Mouse (Mus musculus) adrenal gland, postnatal 25 days (tissue): Measurements from ENCODE around the gene Olfr1346. TPM values are rescaled to one million over a fixed set of nuclear protein-coding genes. Genes with fewer than 3 reads are reported as not detected.
"Not testable (repeated sequence)": the region's sequence is repeated elsewhere in the genome, so short reads cannot be mapped to it uniquely, and the experiment has no call there.

Experiments
- DNase-seq: peaks from one replicate; pipeline ENCODE4 v3.0.0; 2021; ENCODE audit warnings: mixed read lengths
- long read RNA-seq: library from polyadenylated mRNA; stranded (forward); transcript quantifications from one replicate; pipeline ENCODE4 v2.0.0, GENCODE M21; 2021
- total RNA-seq: library from RNA; stranded (reverse); gene quantifications from 2 replicates; pipeline ENCODE4 v1.2.3, GENCODE M21; 2021

Gene Olfr1346
- total RNA-seq: not detected in 2 replicates
- long read RNA-seq: 0 reads

DNA sequence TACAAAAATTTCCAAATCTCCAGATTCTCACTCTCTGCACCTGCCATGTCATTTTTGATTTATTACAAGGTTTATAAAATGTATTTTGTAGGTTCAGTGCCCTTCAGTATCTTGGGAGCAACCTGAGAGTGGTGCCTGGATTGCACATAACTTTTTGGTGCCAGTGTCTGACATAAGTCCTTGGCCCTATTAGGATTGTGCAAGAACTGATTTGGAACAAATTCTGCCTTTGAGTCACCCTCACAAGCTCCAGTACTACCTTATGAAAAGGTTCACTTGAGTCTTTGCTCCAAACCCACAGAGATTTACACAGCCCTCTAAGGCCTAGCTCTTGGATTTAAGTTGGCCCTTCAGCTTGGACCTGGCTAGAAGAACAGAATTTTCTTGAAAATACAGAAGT lies at the start of gene Olfr1346:
Olfr1346 (plus strand) TSS at position 151 of the 400 bp plus-strand sequence.
- DNase-seq: no peak

DNA sequence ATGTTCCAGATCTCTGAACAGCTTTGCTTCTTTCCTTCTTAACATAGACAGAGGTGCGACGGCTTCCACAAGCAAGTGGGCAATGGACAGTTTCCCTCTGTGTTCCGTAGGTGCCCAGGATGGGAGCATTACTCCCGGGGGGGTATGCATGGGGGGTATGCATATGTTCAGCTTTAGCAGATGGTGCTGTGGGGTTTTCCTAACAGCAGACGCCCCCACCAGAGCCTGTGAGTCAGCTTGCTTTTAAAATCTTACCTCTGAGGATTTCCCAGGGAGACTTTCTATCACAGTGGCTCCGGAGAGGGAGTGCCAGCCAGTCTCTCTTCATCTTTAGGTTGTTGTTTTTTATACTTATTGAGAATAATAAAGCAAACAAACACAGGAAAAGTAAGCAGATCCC lies 47.0 kb upstream of the Olfr1346 start:
- no peak for DNase-seq

- no peak for DNase-seq
Measured at GRCm38 (mm10) chr7:6429381-6429780, 37.5 kb upstream of the Olfr1346 start.

DNA sequence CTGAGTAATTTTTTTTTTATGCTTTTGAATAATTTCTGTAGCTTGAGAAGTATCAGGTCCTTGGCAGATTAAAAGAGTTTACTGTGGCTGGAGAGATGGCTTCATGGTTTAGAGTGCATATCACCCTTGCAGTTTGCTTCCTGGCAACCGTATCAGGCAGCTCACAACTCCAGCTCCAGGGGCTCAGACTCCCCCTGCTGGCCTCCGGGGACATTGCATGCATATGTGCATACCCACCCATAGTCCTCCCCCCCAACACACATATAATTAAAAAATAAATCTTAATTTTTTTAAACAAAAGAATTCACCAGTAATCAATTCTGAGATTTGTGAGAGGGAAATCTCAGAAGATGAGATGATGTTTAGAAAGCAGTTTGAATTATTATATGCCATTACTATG lies 36.6 kb upstream of the Olfr1346 start:
- peak; percentile 28 for DNase-seq

- DNase-seq: no peak
Measured at GRCm38 (mm10) chr7:6438388-6438787, 28.5 kb upstream of the Olfr1346 start, which contains the start of gene Olfr1344. Gene Olfr1344 (plus strand): TSS chr7:6438688.

GRCm38 (mm10) chr7:6441173-6441572 lies 25.7 kb upstream of the Olfr1346 start:
- no peak for DNase-seq

GRCm38 (mm10) chr7:6447771-6448170 lies 19.1 kb upstream of the Olfr1346 start:
- DNase-seq: no peak

- DNase-seq: no peak
Measured at GRCm38 (mm10) chr7:6455868-6456267, 11.0 kb upstream of the Olfr1346 start, which contains the start of gene Olfr1336. Gene Olfr1336 (plus strand): TSS chr7:6456168.

- DNase-seq: no peak
Measured at GRCm38 (mm10) chr7:6456399-6456798, 10.5 kb upstream of the Olfr1346 start.

GRCm38 (mm10) chr7:6477633-6478032 lies 10.7 kb downstream of the Olfr1346 start:
- not testable (repeated sequence) for DNase-seq

DNA sequence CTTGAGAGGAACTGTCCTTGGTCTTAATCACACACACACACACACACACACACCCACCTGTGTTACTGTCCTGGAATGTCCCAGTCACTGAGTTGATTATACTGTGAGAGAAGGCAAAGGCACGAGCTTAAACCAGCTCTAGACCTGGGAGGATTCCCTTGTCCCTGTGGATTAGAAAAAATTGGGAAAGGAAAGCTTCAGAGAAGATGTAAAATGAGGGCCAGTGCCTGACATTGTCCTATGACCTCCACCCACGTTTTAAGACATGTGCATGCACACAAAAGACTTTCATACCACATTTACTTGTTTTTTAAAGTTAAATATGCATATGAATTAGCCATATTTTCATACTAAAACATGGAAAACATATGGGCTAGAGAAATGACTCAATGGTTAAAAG lies 19.9 kb downstream of the Olfr1346 start, which contains the start of gene Olfr5:
Olfr5 (minus strand) TSS at position 101 of the 400 bp plus-strand sequence.
- no peak for DNase-seq

DNA sequence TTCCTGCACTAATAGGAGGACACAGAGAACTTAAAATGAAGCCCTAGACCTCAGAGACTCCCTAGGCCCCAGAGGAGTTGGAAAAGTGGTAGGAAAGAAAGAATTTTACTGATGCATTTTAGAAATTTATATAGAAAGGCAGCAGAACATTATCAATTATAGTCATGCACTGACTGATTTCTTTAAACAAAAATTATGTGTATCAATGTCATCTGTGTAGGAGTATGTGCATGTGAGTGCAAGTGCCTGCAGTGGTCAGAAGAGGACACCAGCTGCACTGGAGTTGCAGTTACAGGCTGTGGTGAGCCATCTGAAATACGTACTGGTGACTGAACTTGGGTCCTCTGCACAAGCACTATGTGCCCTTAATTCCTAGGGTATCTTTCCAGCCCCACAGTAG lies 32.8 kb downstream of the Olfr1346 start, which contains the start of gene Olfr1347:
Olfr1347 (minus strand) TSS at position 101 of the 400 bp plus-strand sequence.
- DNase-seq: no peak

DNA sequence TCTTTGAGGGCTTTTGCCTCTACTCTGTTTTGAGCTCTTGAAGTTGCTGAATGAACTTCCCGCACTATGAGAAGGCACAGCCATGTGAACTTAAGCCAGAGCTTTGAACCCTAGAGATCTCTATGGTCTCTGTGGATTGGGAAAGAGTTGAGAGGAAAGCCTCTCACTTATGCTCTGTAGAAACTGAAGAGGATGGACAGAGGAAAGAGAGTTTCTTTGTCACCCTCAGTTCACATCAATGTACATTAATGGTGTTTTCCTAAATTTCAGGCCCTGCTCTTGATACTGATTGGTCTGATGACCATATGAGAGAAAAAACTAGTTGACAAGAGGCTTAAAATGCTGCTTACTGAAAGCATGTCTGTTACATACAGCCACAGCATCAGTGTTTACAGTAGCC lies 41.7 kb downstream of the Olfr1346 start, which contains the start of gene Olfr1348:
Olfr1348 (minus strand) TSS at position 101 of the 400 bp plus-strand sequence.
- no peak for DNase-seq

GRCm38 (mm10) chr7:6521666-6522065 lies 54.8 kb downstream of the Olfr1346 start:
- no peak for DNase-seq

GRCm38 (mm10) chr7:6522850-6523249 lies 55.9 kb downstream of the Olfr1346 start, which contains the start of gene Olfr1349:
Gene Olfr1349 (minus strand): TSS chr7:6522950.
- DNase-seq: no peak

GRCm38 (mm10) chr7:6525001-6525400 lies 58.1 kb downstream of the Olfr1346 start:
- DNase-seq: no peak

DNA sequence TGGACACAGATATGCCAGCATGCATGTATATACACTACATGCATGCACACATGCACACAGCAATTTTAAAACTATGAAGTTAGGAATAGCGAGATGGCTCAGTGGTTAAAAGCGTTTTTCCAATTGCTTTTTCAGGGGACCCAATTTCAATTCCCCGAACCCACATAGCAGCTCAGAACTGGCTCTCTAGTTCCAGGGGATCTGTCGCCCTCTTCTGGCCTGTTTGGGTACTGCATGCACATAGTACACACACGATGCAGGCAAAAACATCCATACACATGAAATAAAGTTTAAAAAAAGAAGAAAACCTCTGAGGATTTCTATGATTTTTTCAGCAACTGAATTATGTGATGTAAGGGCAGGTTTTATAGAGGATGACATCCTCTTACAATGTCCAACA lies 59.2 kb downstream of the Olfr1346 start:
- no peak for DNase-seq

Other genes starting within 250 kb of the Olfr1346 start
- gene Zscan5b, start 244.8 kb upstream of the Olfr1346 start, total RNA-seq: not detected in 2 replicates
- gene Epp13, start 214.4 kb upstream of the Olfr1346 start, total RNA-seq: not detected in 2 replicates
- gene Zfp667, start 180.5 kb upstream of the Olfr1346 start, total RNA-seq: 6.7 and 9.7 TPM in 2 replicates
- 2.9 and 3.9 TPM in 2 replicates for gene Zfp583, start 135.8 kb upstream of the Olfr1346 start, total RNA-seq
- gene Gm3854, start 123.3 kb upstream of the Olfr1346 start, total RNA-seq: 0.62 and 0.94 TPM in 2 replicates
- 3.6 and 4.7 TPM in 2 replicates for gene Zfp78, start 103.8 kb upstream of the Olfr1346 start, total RNA-seq
- 3.9 and 4.6 TPM in 2 replicates for gene Zfp28, start 83.8 kb upstream of the Olfr1346 start, total RNA-seq
- not detected in 2 replicates for gene Smim17, start 68.4 kb upstream of the Olfr1346 start, total RNA-seq
- 0.09 TPM in 1 of 2 replicates, not detected in the other for gene Gm20715, start 56.8 kb upstream of the Olfr1346 start, total RNA-seq
- gene Olfr1344, start 28.4 kb upstream of the Olfr1346 start, total RNA-seq: not detected in 2 replicates
- not detected in 2 replicates for gene Olfr1336, start 10.9 kb upstream of the Olfr1346 start, total RNA-seq
- gene Olfr5, start 19.8 kb downstream of the Olfr1346 start, total RNA-seq: not detected in 2 replicates
- not detected in 2 replicates for gene Olfr1347, start 32.7 kb downstream of the Olfr1346 start, total RNA-seq
- gene Olfr1348, start 41.6 kb downstream of the Olfr1346 start, total RNA-seq: not detected in 2 replicates
- gene Olfr1349, start 55.8 kb downstream of the Olfr1346 start, total RNA-seq: not detected in 2 replicates
- gene Olfr1350, start 97.7 kb downstream of the Olfr1346 start, total RNA-seq: not detected in 2 replicates
- gene Zim1, start 229.3 kb downstream of the Olfr1346 start, total RNA-seq: 5.5 and 5.8 TPM in 2 replicates